Mouse (Mus musculus): ENCODE results near the gene Gm21865.
"Not testable (repeated sequence)": the region's sequence is repeated elsewhere in the genome, so short reads cannot be mapped to it uniquely, and the experiment has no call there.

The Gm21865 gene

GRCm38 (mm10) chrY:40316803-40317202, at the start of gene Gm21865:
Gm21865 (minus strand) TSS chrY:40316903.
- DNase-seq, result not testable (repeated sequence)
